Mouse (Mus musculus) stomach, postnatal 0 days (tissue): ENCODE results near the gene Ubald2. TPM values are rescaled to one million over a fixed set of nuclear protein-coding genes. Genes with fewer than 3 reads are reported as not detected.

Experiments
- ATAC-seq: fragments of 200-750 bp; cut with Nextera tagmentation; 2 replicates; pipeline ENCODE4 v1.8.0; 2017; ENCODE audit not compliant: low FRiP score, low TSS enrichment
- DNase-seq: peaks from one replicate; pipeline ENCODE4 v3.0.0-alpha.2; 2016; ENCODE audit warnings: low spot score
- H3K27ac ChIP-seq: fragments of 300-500 bp; sonication (generic); replicated peaks from 2 replicates; pipeline ENCODE4 v1.5.1; 2014; ENCODE audit warnings: mild to moderate bottlenecking, control low read depth
- H3K27me3 ChIP-seq: fragments of 300-500 bp; sonication (generic); 2 replicates; pipeline ENCODE4 v1.6.1; 2014; ENCODE audit warnings: low read length; ENCODE audit not compliant: control insufficient read depth, insufficient read depth
- H3K36me3 ChIP-seq: fragments of 300-500 bp; sonication (generic); 2 replicates; pipeline ENCODE4 v1.6.1; 2014; ENCODE audit warnings: low read length, mixed read lengths; ENCODE audit not compliant: control insufficient read depth, insufficient read depth
- H3K4me1 ChIP-seq: fragments of 300-500 bp; sonication (generic); replicated peaks from 2 replicates; pipeline ENCODE4 v1.6.1; 2014; ENCODE audit warnings: antibody characterized with exemption; ENCODE audit not compliant: control insufficient read depth, insufficient read depth
- H3K4me2 ChIP-seq: fragments of 300-500 bp; sonication (generic); replicated peaks from 2 replicates; pipeline ENCODE4 v1.6.1; 2014; ENCODE audit warnings: low read depth, mild to moderate bottlenecking, control low read depth, moderate library complexity
- H3K4me3 ChIP-seq: fragments of 300-500 bp; sonication (generic); 2 replicates; pipeline ENCODE4 v1.5.1; 2014; ENCODE audit warnings: low read depth, low read length, control low read depth
- H3K9ac ChIP-seq: fragments of 300-500 bp; sonication (generic); 2 replicates; pipeline ENCODE4 v1.6.1; 2014; ENCODE audit warnings: mild to moderate bottlenecking, low read length, control low read depth, mixed read lengths
- H3K9me3 ChIP-seq: fragments of 300-500 bp; sonication (generic); 2 replicates; pipeline ENCODE4 v1.6.1; 2016; ENCODE audit warnings: low read length; ENCODE audit not compliant: control insufficient read depth
- CTCF ChIP-seq: IDR thresholded peaks from 2 replicates; pipeline ENCODE4 v1.5.1; 2016; ENCODE audit warnings: antibody characterized with exemption, low read depth, mild to moderate bottlenecking, moderate library complexity
- EP300 ChIP-seq: optimal IDR thresholded peaks from 2 replicates; pipeline ENCODE3; 2016; ENCODE audit warnings: antibody characterized with exemption
- WGBS: fragments of 180-500 bp; shearing (Covaris S2); extraction: QIAGEN DNeasy Blood & Tissue Kit; methylation state at CpG from one replicate; pipeline ENCODE4 v1.1.7; 2014; 5-methylcytosine and 5-hydroxymethylcytosine counted together
- polyA plus RNA-seq: library from polyadenylated mRNA; unstranded; fragments of >200 nt; fragmentation: Nextera tagmentation; extraction: Ambion mirVana; gene quantifications from 2 replicates; pipeline ENCODE4 v1.2.1, GENCODE M21; 2015

Gene Ubald2
- polyA plus RNA-seq = 35.4 and 35.7 TPM in 2 replicates

DNA sequence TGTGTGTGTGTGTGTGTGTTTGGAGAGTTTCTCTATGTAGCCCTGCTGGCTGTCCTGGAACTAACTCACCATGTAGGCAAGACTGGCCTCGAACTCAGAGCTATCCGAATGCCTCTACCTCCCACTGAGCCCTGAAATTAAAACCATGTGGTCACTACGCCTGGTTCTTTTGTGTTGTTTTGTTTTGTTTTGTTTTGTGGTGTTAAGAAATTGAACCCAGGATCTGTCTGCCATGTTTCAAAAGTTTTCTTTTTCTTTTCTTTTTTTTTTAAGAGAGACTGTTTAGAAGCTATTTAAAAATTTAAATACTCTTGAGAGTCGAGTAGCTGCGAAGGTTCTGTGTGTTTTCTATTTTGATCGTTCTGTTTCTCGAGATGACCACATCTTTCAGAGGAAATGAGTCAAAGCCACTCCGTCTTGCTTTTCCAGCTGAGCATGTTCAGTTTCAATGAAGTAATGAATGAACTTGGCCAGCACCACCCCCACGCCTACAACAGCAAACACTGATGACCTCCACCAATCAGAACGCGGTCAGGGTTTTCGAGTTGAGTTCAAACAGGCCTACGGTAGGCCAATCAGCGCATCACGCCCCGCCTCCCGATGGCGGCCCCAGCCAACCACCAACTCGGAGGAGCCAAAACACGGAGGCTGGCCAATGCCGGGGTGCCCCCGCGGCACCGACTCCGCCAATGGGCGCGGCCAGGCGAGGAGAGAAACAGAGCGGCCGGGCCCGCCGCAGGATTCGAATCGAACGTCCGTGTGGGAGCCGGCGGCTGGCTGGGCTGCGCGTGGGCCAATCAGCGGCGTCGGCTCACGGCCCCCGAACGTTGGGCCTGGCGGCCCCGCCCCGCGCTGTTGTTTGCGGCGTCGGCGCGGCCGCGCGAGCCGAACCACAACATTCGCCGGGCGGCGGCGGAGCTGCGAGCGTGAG lies at the start of gene Ubald2:
Ubald2 (plus strand) TSS at position 739 of the 931 bp plus-strand sequence.
- Histone ChIP-seq H3K27ac (peak within 1 kb of the TSS; percentile 98), H3K27me3 (no peaks in the 10 kb centered on the region), H3K9ac (peak within 1 kb of the TSS; percentile 89), H3K4me1 (peaks cover 11% of the 10 kb centered on the region), H3K4me2 (peak within 1 kb of the TSS; percentile 67), H3K36me3 (no peaks in the 10 kb centered on the region; the same call in 1 of the 2 replicates), H3K9me3 (no peaks in the 10 kb centered on the region), H3K4me3 (peak within 1 kb of the TSS; percentile 69)
- TF ChIP-seq CTCF (no peak), EP300 (peak; percentile 92)
- ATAC-seq = peak; percentile 93
- WGBS = 2% methylated on average over 43 of the region's 66 CpGs
- DNase-seq = peak; percentile 100

DNA sequence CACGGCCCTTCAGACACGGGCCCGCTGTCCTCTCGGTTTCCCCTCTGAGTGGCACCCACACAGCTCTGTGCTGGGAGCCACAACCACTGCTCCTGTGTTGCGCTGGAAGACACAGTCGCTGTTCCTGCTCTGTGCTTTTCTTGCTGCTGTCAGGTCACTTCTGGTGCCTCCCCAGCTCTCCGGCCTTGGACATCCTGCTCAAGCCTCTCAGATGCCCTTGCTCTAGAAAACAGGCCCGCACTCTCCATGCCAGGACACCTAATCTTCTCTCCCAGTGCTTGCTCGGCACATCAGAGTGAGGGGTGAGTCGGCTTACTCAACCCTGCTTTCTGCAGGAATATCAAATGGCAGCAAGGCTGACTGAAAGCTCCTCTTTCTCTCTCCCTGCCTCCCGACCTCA lies 49.7 kb upstream of the Ubald2 start:
- ATAC-seq (no peak), DNase-seq (no peak)
- 84% methylated on average over 11 of the region's 11 CpGs for WGBS
- no peak overlapping the region for H3K4me3 ChIP-seq
- peaks cover 4% of the 10 kb centered on the region; the same call in 1 of the 2 replicates for H3K4me1 ChIP-seq
- H3K27ac ChIP-seq = no peak overlapping the region
- H3K9ac ChIP-seq = no peak overlapping the region
- H3K9me3 ChIP-seq = no peaks in the 10 kb centered on the region
- H3K27me3 ChIP-seq = no peaks in the 10 kb centered on the region
- TF ChIP-seq CTCF (no peak), EP300 (no peak)
- H3K36me3 ChIP-seq = no peaks in the 10 kb centered on the region
- H3K4me2 ChIP-seq = no peak overlapping the region

GRCm38 (mm10) chr11:116385999-116386398 lies 47.9 kb upstream of the Ubald2 start:
- peaks cover 4% of the 10 kb centered on the region; the same call in 1 of the 2 replicates for H3K4me1 ChIP-seq
- H3K9ac ChIP-seq = no peak overlapping the region
- H3K27me3 ChIP-seq = no peaks in the 10 kb centered on the region
- DNase-seq (no peak), ATAC-seq (no peak)
- H3K27ac ChIP-seq = no peak overlapping the region
- TF ChIP-seq CTCF = no peak
- no peak for TF ChIP-seq EP300
- H3K9me3 ChIP-seq = no peaks in the 10 kb centered on the region
- no peak overlapping the region for H3K4me3 ChIP-seq
- 53% methylated on average over 5 of the region's 5 CpGs for WGBS
- no peak overlapping the region for H3K4me2 ChIP-seq
- H3K36me3 ChIP-seq = no peaks in the 10 kb centered on the region

DNA sequence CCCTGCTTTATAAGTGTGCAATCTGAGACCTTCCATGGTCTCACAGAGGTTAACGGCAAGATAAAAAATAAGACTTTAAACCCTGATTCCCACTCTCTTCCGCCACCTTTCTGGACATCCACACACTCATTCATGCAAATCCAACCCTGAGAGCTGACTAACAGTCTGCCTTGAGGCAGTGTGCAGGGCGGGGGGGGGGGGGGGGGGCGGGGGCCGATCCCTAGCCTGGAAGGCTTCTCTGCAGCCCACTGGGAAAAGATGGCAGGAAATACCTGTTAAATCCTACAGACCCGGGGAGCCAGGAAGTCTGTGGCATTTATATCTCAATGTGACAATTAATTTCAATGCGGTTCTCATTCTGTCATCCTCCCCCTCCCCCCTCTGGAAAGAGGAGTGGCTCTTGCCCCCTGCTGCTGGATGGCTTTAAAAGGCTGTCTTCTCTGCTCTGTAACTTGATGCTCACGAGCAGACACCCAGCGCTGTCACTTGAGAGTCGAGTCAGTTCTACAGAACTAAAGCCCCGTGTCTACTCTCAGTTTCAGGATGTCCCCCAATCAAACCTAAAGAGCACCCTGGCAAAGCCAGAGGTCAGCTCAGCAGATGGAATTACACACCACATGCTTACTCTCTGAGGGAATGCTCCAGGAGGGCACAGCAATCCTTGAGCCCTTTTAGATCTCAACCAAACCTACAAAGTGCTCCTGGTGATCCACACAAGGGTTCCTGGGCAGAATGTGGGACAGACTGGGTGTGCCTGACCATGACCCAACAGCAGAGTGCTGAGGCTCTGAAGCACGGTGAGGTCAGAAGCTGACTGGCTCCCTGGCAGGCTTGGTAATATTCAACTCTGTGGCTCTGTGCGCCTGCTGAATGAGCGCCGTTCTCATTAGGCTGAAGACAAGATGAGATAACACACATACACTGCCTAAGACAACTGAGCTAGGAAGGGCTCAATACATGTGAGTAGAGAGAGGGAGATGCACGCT lies 46.5 kb upstream of the Ubald2 start:
- Histone ChIP-seq H3K9me3 (no peaks in the 10 kb centered on the region), H3K4me3 (peak overlapping the region; percentile 15; the same call in 1 of the 2 replicates)
- 20% methylated on average over 13 of the region's 16 CpGs for WGBS

DNA sequence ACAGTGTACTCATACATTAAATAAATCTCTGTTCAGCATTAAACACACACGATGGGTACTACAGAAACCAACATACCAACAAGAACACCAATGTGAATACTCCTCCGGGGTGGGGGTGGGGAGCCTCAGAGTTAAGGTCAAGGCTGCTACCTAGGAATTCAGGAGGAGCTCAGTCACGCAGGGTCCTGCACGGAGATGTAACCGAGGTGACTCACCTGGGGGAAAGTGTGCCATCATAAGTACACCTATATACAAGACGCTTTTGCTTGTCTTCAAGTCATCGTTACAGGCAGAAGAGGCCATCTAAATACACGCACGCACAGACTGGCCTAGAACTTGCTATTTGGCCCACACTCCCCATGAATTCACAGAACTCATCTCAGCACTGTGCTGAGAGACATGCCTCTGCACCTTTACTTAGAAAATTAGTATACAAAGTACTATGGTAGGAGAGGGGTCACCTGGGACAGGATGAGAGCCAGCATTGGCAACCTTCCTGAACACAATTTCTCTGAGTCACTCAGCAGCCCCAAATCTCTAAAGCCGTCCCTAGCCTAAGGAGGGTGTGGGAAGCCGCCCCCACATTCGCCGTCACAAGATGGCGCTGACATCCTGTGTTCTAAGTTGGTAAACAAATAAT lies 44.9 kb upstream of the Ubald2 start:
- H3K4me2 ChIP-seq = 0 out of 2 replicates have a peak overlapping the region, but pooled peaks have one; percentile 23
- ATAC-seq = peak; percentile 88
- no peaks in the 10 kb centered on the region for H3K36me3 ChIP-seq
- TF ChIP-seq EP300 (no peak), CTCF (peak; percentile 45)
- H3K4me3 ChIP-seq = no peak overlapping the region
- no peaks in the 10 kb centered on the region for H3K9me3 ChIP-seq
- DNase-seq = peak; percentile 53
- H3K27ac ChIP-seq = peak overlapping the region; percentile 71
- WGBS = 57% methylated on average over 14 of the region's 14 CpGs
- H3K4me1 ChIP-seq = peaks cover 4% of the 10 kb centered on the region; the same call in 1 of the 2 replicates
- H3K9ac ChIP-seq = no peak overlapping the region
- no peaks in the 10 kb centered on the region for H3K27me3 ChIP-seq

More for the DNA sequence above, 46.5 kb upstream of the Ubald2 start:
- peaks cover 4% of the 10 kb centered on the region; the same call in 1 of the 2 replicates for H3K4me1 ChIP-seq
- H3K4me2 ChIP-seq = peak overlapping the region; percentile 37; the same call in 1 of the 2 replicates
- peak; percentile 71 for ATAC-seq
- peak overlapping the region; percentile 86 for H3K27ac ChIP-seq
- no peak overlapping the region for H3K9ac ChIP-seq
- H3K27me3 ChIP-seq = no peaks in the 10 kb centered on the region
- peak; percentile 27 for DNase-seq
- H3K36me3 ChIP-seq = no peaks in the 10 kb centered on the region
- TF ChIP-seq EP300 = no peak
- 0 out of 2 replicates have a peak, but pooled peaks have one; percentile 15 for TF ChIP-seq CTCF
